Comparison of ENCODE assay signal across 23 mouse cellular contexts in the genomic region with DNA sequence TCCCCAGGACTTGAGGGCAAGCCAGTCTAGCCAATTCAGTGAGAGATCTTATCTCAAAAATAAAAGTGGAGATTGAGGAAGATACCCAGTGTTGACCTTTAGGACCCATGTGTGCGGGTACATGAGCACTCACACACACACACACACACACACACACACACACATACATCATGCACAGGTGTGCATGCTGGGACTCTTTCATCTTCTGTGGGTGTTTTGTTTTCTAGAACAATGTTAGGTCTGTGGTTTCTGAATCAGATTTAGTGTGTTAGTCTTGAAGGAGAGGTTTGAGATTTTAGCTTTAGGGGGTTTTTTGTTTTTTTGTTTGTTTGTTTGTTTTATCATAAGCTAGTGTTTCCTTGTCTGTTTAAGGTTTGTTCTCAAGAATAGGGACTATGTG.
"Had no signal": no experiment of that assay in that cellular context is flagged by ENCODE, and none has a peak within 500 bp of the region (broad histone marks: within the 10 kb centered on the region; RNA-seq: fewer than 3 reads in every experiment).

No protein-coding gene starts in this region.

- H3K36me3 ChIP-seq: limb, embryonic 10.5 days; limb, embryonic 13.5 days; liver, embryonic 12.5 days; liver, embryonic 15.5 days; lung, embryonic 15.5 days; midbrain, embryonic 10.5 days; midbrain, embryonic 13.5 days; neural tube, embryonic 12.5 days; neural tube, embryonic 15.5 days had no signal

- ATAC-seq: liver, embryonic 12.5 days; midbrain, embryonic 13.5 days had no signal

- H3K27ac ChIP-seq: layer of hippocampus, adult 2 months; limb, embryonic 10.5 days; limb, embryonic 13.5 days; liver, embryonic 12.5 days; liver, embryonic 15.5 days; lung, embryonic 15.5 days; midbrain, embryonic 10.5 days; midbrain, embryonic 13.5 days; neural tube, embryonic 12.5 days; neural tube, embryonic 15.5 days had no signal

- H3K27me3 ChIP-seq: limb, embryonic 13.5 days; liver, embryonic 12.5 days; liver, embryonic 15.5 days; lung, embryonic 15.5 days; megakaryocyte, embryonic 14.5 days; midbrain, embryonic 13.5 days; neural tube, embryonic 12.5 days; neural tube, embryonic 15.5 days had no signal

- H3K4me1 ChIP-seq: lung, embryonic 15.5 days; midbrain, embryonic 10.5 days; midbrain, embryonic 13.5 days; neural tube, embryonic 12.5 days; neural tube, embryonic 15.5 days had no signal

- H3K9me3 ChIP-seq: limb, embryonic 10.5 days; limb, embryonic 13.5 days; liver, embryonic 12.5 days; liver, embryonic 15.5 days; lung, embryonic 15.5 days; megakaryocyte, embryonic 14.5 days; midbrain, embryonic 10.5 days; midbrain, embryonic 13.5 days; neural tube, embryonic 12.5 days; neural tube, embryonic 15.5 days had no signal

- DNase-seq: kidney, adult 18-20 months; kidney, adult 9 months; kidney, postnatal 14 days; layer of hippocampus, adult 9-11 months; liver; lung, adult 18-20 months; lung, postnatal 10 days; lung, postnatal 36 days; right cerebral cortex, adult 18-20 months; right cerebral cortex, postnatal 25 days; thymus, adult 2 months; thymus, postnatal 36 days had no signal

- H3K4me2 ChIP-seq: limb, embryonic 13.5 days; liver, embryonic 12.5 days; liver, embryonic 15.5 days; lung, embryonic 15.5 days; midbrain, embryonic 13.5 days; neural tube, embryonic 12.5 days; neural tube, embryonic 15.5 days had no signal

- H3K9ac ChIP-seq: limb, embryonic 13.5 days; liver, embryonic 12.5 days; liver, embryonic 15.5 days; lung, embryonic 15.5 days; midbrain, embryonic 13.5 days; neural tube, embryonic 12.5 days; neural tube, embryonic 15.5 days had no signal

- H3K4me3 ChIP-seq: layer of hippocampus, adult 2 months; limb, embryonic 10.5 days; limb, embryonic 13.5 days; liver, embryonic 12.5 days; liver, embryonic 15.5 days; lung, embryonic 15.5 days; megakaryocyte, embryonic 14.5 days; midbrain, embryonic 10.5 days; midbrain, embryonic 13.5 days; neural tube, embryonic 12.5 days; neural tube, embryonic 15.5 days had no signal
